Comparison of ENCODE assay signal across 9 mouse cellular contexts in the genomic region with DNA sequence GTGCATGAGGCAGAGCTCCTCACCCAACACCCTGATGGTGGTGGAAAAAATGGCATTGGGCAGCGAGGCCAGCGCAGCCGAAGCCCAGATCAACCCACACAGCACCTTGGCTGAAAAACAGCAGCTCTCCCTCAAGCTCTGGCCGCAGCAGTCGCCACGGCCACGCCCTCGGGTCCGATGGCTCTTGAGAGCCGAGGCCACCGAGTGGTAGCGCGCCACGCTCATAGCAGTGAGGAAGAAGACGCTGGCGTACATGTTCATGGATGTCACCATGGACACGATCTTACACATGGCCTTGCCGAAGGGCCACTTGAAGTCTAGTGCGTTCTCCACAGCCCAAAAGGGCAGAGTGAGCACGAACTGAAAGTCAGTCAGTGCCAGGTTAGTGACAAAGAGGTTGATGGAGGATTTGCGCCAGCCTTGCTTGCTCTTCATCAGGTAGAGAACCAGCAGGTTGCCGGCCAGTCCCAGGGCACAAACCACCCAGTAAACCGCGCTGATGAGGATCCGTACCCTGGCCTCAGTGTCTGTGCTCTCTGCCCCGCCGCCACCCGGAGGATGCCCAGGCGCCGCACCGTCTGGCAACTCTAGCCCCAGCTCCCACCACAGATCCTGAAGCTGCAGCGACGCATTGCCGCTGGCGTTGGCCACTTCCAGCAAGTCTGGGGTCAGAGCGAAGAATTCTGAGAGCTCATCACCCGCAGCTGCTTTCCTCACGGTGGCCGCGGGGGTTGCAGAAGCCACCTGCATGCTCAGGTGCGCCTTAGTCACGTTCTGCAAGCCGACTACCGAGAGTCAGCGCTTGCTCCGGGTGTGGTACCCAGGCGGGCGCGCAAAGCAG. TPM values are rescaled to one million over a fixed set of nuclear protein-coding genes. Genes with fewer than 3 reads are reported as not detected.
DNase-seq lines count a peak whose midpoint lies in the region; ATAC-seq and TF ChIP-seq lines count a peak whose summit lies in the region.
"Had no signal": no experiment of that assay in that cellular context is flagged by ENCODE, and none has a peak within 500 bp of the region (broad histone marks: within the 10 kb centered on the region; RNA-seq: fewer than 3 reads in every experiment).

No protein-coding gene starts in this region.

- H3K27ac ChIP-seq in heart, adult 2 months: no peak overlapping the region
- H3K27ac ChIP-seq in forebrain, embryonic 11.5 days (ENCODE audit: low read depth, low read length): no peak overlapping the region
- H3K27ac ChIP-seq in neural tube, embryonic 11.5 days (ENCODE audit: low read depth, low read length): no peak overlapping the region

- no peak for TF ChIP-seq POLR2A in heart, adult 2 months (IDR thresholded peaks at IDR 0.05; ENCODE audit: insufficient read depth, low read depth, low read length)

- 2% methylated on average over 49 of the region's 49 CpGs for WGBS in heart, adult 2 months
- 3% methylated on average over 49 of the region's 49 CpGs for WGBS in forebrain, embryonic 11.5 days
- WGBS in neural tube, embryonic 11.5 days: 3% methylated on average over 49 of the region's 49 CpGs

- peak; percentile 9 to 25 for DNase-seq in heart, adult 2 months
- no peak for DNase-seq in heart, adult 11 months
- peak; percentile 7 for DNase-seq in ES-CJ7 (ENCODE audit: low read depth, low spot score)
- peak; percentile 60 for DNase-seq in forebrain, embryonic 11.5 days (ENCODE audit: low spot score)
- peak; percentile 30 for DNase-seq in kidney, postnatal 10 days
- peak; percentile 36 for DNase-seq in neural tube, embryonic 11.5 days (ENCODE audit: low spot score)
- no peak for DNase-seq in ovary, adult 18-20 months (ENCODE audit: low spot score)

- H3K27me3 ChIP-seq in heart, adult 2 months (ENCODE audit: control insufficient read depth, insufficient read depth, low read length): peaks cover 6% of the 10 kb centered on the region; the same call in 1 of the 2 replicates
- peaks cover 39% of the 10 kb centered on the region for H3K27me3 ChIP-seq in forebrain, embryonic 11.5 days (ENCODE audit: control insufficient read depth, insufficient read depth, low read length)
- H3K27me3 ChIP-seq in neural tube, embryonic 11.5 days (ENCODE audit: control insufficient read depth, insufficient read depth, low read length): peaks cover 38% of the 10 kb centered on the region

- no peaks in the 10 kb centered on the region for H3K36me3 ChIP-seq in heart, adult 2 months (ENCODE audit: control insufficient read depth, insufficient read depth, low read length)
- H3K36me3 ChIP-seq in forebrain, embryonic 11.5 days (ENCODE audit: control insufficient read depth, insufficient read depth, low read length): no peaks in the 10 kb centered on the region
- H3K36me3 ChIP-seq in neural tube, embryonic 11.5 days (ENCODE audit: control insufficient read depth, insufficient read depth, low read length): no peaks in the 10 kb centered on the region

- peak overlapping the region; percentile 26 for H3K4me3 ChIP-seq in heart, adult 2 months
- peak overlapping the region; percentile 22 for H3K4me3 ChIP-seq in forebrain, embryonic 11.5 days (ENCODE audit: low read depth, low read length)
- H3K4me3 ChIP-seq in neural tube, embryonic 11.5 days (ENCODE audit: low read depth, low read length): peak overlapping the region; percentile 35

- H3K79me2 ChIP-seq in heart, adult 2 months (replicated peaks; ENCODE audit: control insufficient read depth, insufficient read depth, low read length): no peaks in the 10 kb centered on the region

- no peak for TF ChIP-seq CTCF in heart, adult 2 months (IDR thresholded peaks at IDR 0.05)

- ATAC-seq in forebrain, embryonic 11.5 days (replicated peaks; ENCODE audit: low FRiP score): no peak
- ATAC-seq in neural tube, embryonic 11.5 days (ENCODE audit: insufficient read depth, low FRiP score, low TSS enrichment): peak; percentile 36; the same call in 1 of the 2 replicates
- no peak for ATAC-seq in erythroid progenitor cell, adult 5-6 weeks (replicated peaks; ENCODE audit: low FRiP score, poor library complexity, severe bottlenecking)
- ATAC-seq: Patski had no signal

- H3K9ac ChIP-seq in heart, adult 2 months (ENCODE audit: low read depth, low read length): no peak overlapping the region
- no peak overlapping the region for H3K9ac ChIP-seq in forebrain, embryonic 11.5 days (ENCODE audit: low read length)
- H3K9ac ChIP-seq in neural tube, embryonic 11.5 days (ENCODE audit: low read length): peak overlapping the region; percentile 22; the same call in 1 of the 2 replicates

- peak overlapping the region; percentile 49 for H3K4me2 ChIP-seq in forebrain, embryonic 11.5 days (ENCODE audit: low read depth, low read length, severe bottlenecking)
- H3K4me2 ChIP-seq in neural tube, embryonic 11.5 days (ENCODE audit: low read depth): peak overlapping the region; percentile 59

- no peak for TF ChIP-seq EP300 in heart, adult 2 months (IDR thresholded peaks at IDR 0.05; ENCODE audit: insufficient read depth, low read depth, low read length)

- no peaks in the 10 kb centered on the region for H3K9me3 ChIP-seq in forebrain, embryonic 11.5 days (ENCODE audit: control insufficient read depth, low read length)
- H3K9me3 ChIP-seq in neural tube, embryonic 11.5 days (ENCODE audit: control insufficient read depth, low read length): no peaks in the 10 kb centered on the region

- intact Hi-C loops in heart, adult 2 months (cut with DNase I): loop anchor here (10.0 kb wide), 1 partner anchor 208 kb away; no protein-coding TSS in a partner anchor

- H3K4me1 ChIP-seq in heart, adult 2 months (ENCODE audit: control insufficient read depth, insufficient read depth, low read length): no peaks in the 10 kb centered on the region; the same call in 1 of the 2 replicates
- peaks cover 9% of the 10 kb centered on the region for H3K4me1 ChIP-seq in forebrain, embryonic 11.5 days (replicated peaks; ENCODE audit: control insufficient read depth, insufficient read depth, low read length)
- peaks cover 17% of the 10 kb centered on the region for H3K4me1 ChIP-seq in neural tube, embryonic 11.5 days (ENCODE audit: control insufficient read depth, insufficient read depth, low read length)

RNA-seq across cellular contexts. Expression of gene Rxfp3, which starts 1.0 kb away (rescaled TPM):
- under 1 TPM; 0.05 to 0.09 TPM for total RNA-seq in heart, adult 2 months (2021)
- polyA plus RNA-seq in heart, adult 2 months (2012; rRNA removed): 0.06 and 0.08 TPM in 2 replicates
- polyA plus RNA-seq in forebrain, embryonic 11.5 days (2014; fragmentation: Nextera tagmentation; extraction: Ambion mirVana): 0.76 and 1.1 TPM in 2 replicates
- polyA plus RNA-seq in neural tube, embryonic 11.5 days (2014; fragmentation: Nextera tagmentation; extraction: Ambion mirVana): 1.7 and 2.0 TPM in 2 replicates
- total RNA-seq in erythroid progenitor cell, adult 5-6 weeks (2015; ENCODE audit: low replicate concordance): not detected in 2 replicates
- not detected in 2 replicates for total RNA-seq in erythroid progenitor cell, adult 5-6 weeks (2017; ENCODE audit: low replicate concordance)
- polyA plus RNA-seq: Patski had no signal

RNA-seq across cellular contexts. Expression of gene Adamts12, which starts 27.8 kb away (rescaled TPM):
- total RNA-seq in heart, adult 2 months (2021): 1 to 10 TPM; 1.3 to 2.7 TPM
- polyA plus RNA-seq in heart, adult 2 months (2012; rRNA removed): 0.64 and 1.7 TPM in 2 replicates
- 2.1 and 2.4 TPM in 2 replicates for polyA plus RNA-seq in forebrain, embryonic 11.5 days (2014; fragmentation: Nextera tagmentation; extraction: Ambion mirVana)
- 1.6 and 2.2 TPM in 2 replicates for polyA plus RNA-seq in neural tube, embryonic 11.5 days (2014; fragmentation: Nextera tagmentation; extraction: Ambion mirVana)
- not detected in 2 replicates for total RNA-seq in erythroid progenitor cell, adult 5-6 weeks (2015; ENCODE audit: low replicate concordance)
- total RNA-seq in erythroid progenitor cell, adult 5-6 weeks (2017; ENCODE audit: low replicate concordance): not detected in 2 replicates

RNA-seq across cellular contexts. Expression of gene Slc45a2, which starts 36.2 kb away (rescaled TPM):
- not detected for total RNA-seq in heart, adult 2 months (2021)
- 0.06 TPM in 1 of 2 replicates, not detected in the other for polyA plus RNA-seq in heart, adult 2 months (2012; rRNA removed)
- polyA plus RNA-seq in forebrain, embryonic 11.5 days (2014; fragmentation: Nextera tagmentation; extraction: Ambion mirVana): 0.15 and 0.20 TPM in 2 replicates
- polyA plus RNA-seq in neural tube, embryonic 11.5 days (2014; fragmentation: Nextera tagmentation; extraction: Ambion mirVana): 0.09 and 0.15 TPM in 2 replicates
- not detected in 2 replicates for total RNA-seq in erythroid progenitor cell, adult 5-6 weeks (2015; ENCODE audit: low replicate concordance)
- not detected in 2 replicates for total RNA-seq in erythroid progenitor cell, adult 5-6 weeks (2017; ENCODE audit: low replicate concordance)
- polyA plus RNA-seq: Patski had no signal

RNA-seq across cellular contexts. Expression of gene Amacr, which starts 55.2 kb away (rescaled TPM):
- 10 to 100 TPM; 34.0 to 37.8 TPM for total RNA-seq in heart, adult 2 months (2021)
- polyA plus RNA-seq in heart, adult 2 months (2012; rRNA removed): 18.7 and 31.5 TPM in 2 replicates
- 9.9 and 11.7 TPM in 2 replicates for polyA plus RNA-seq in forebrain, embryonic 11.5 days (2014; fragmentation: Nextera tagmentation; extraction: Ambion mirVana)
- polyA plus RNA-seq in neural tube, embryonic 11.5 days (2014; fragmentation: Nextera tagmentation; extraction: Ambion mirVana): 13.0 and 16.2 TPM in 2 replicates
- total RNA-seq in erythroid progenitor cell, adult 5-6 weeks (2015; ENCODE audit: low replicate concordance): not detected in 2 replicates
- 3.6 TPM in 1 of 2 replicates, not detected in the other for total RNA-seq in erythroid progenitor cell, adult 5-6 weeks (2017; ENCODE audit: low replicate concordance)

Comparison
In these comparisons a context has a peak if more than half of its experiments do, and no peak if none do; other contexts are left out.
1. DNase-seq: peak in heart, adult 2 months (2 of 2), ES-CJ7 (single experiment), forebrain, embryonic 11.5 days (single experiment), kidney, postnatal 10 days (single experiment) and neural tube, embryonic 11.5 days (single experiment); none in heart, adult 11 months (single experiment) and ovary, adult 18-20 months (single experiment).
2. Peak in every context shown above with its lines, with median percentiles within 50 percentile points of each other: H3K4me3 ChIP-seq.